Comparison of ENCODE assay signal across 17 mouse cellular contexts in genomic region chr15:28948245-28948644, GRCm38 (mm10).
"Had no signal": no experiment of that assay in that cellular context is flagged by ENCODE, and none has a peak within 500 bp of the region (broad histone marks: within the 10 kb centered on the region; RNA-seq: fewer than 3 reads in every experiment).

No protein-coding gene starts in this region.

- H3K4me2 ChIP-seq: limb, embryonic 13.5 days; liver, embryonic 12.5 days; liver, embryonic 15.5 days; lung, embryonic 15.5 days; midbrain, embryonic 11.5 days had no signal

- H3K27me3 ChIP-seq: limb, embryonic 13.5 days; liver, embryonic 12.5 days; liver, embryonic 15.5 days; lung, embryonic 15.5 days had no signal

- H3K9ac ChIP-seq: limb, embryonic 13.5 days; liver, embryonic 12.5 days; liver, embryonic 15.5 days; lung, embryonic 15.5 days had no signal

- H3K9me3 ChIP-seq: limb, embryonic 10.5 days; limb, embryonic 13.5 days; liver, embryonic 12.5 days; liver, embryonic 15.5 days; lung, embryonic 15.5 days had no signal

- H3K4me1 ChIP-seq: limb, embryonic 10.5 days; limb, embryonic 13.5 days; liver, embryonic 12.5 days; liver, embryonic 15.5 days; lung, embryonic 15.5 days had no signal

- DNase-seq: kidney, postnatal 25 days; layer of hippocampus, adult 9-11 months; liver; lung, adult 18-20 months; lung, postnatal 10 days; lung, postnatal 36 days; midbrain, embryonic 14.5 days; thymus, adult 18-20 months; thymus, postnatal 36 days had no signal

- H3K4me3 ChIP-seq: layer of hippocampus, adult 2 months; limb, embryonic 10.5 days; limb, embryonic 13.5 days; liver, embryonic 12.5 days; liver, embryonic 15.5 days; lung, embryonic 15.5 days had no signal

- H3K27ac ChIP-seq: kidney, postnatal 0 days; layer of hippocampus, adult 2 months; limb, embryonic 10.5 days; limb, embryonic 13.5 days; liver, embryonic 12.5 days; liver, embryonic 15.5 days; lung, embryonic 15.5 days had no signal

- ATAC-seq: liver, embryonic 12.5 days had no signal

- H3K36me3 ChIP-seq: limb, embryonic 10.5 days; limb, embryonic 13.5 days; liver, embryonic 12.5 days; liver, embryonic 15.5 days; lung, embryonic 15.5 days had no signal
